Mouse (Mus musculus) forelimb bud, embryonic 11.5 days (tissue): ENCODE measurements around the gene Cisd1.
"Not testable (repeated sequence)": the region's sequence is repeated elsewhere in the genome, so short reads cannot be mapped to it uniquely, and the experiment has no call there.

Experiments used
- DNase-seq: peaks from one replicate; pipeline ENCODE4 v3.0.0-alpha.2; 2012; ENCODE audit warnings: low read depth, low spot score

Gene Cisd1

DNA sequence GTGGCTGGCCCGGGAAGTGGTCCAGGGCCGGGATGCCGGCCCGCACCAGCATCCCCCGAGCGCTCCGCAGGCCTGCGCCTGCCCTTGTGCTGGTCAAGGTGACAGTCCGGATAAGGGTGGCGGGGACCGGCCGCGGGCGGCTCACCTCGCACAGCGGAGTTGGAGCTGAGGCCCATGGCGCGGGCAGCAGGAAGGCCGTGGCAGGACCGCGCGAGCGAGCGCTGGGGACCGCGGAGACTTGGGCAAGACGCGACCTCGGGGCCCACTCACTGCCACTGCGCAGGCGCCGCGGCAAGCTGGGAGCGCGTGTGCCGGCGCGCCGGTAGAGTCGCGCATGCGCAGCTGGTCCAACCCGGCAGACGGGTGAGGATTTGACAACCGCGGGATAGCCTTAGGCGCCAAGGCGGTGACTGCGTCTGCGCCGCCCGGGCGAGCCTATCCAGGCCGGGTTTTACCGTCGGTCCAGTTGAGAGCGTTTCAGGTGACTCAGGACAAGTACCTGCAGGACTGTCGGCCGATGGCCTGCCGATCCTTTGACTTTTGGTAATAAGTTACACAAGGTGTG is at the start of gene Cisd1:
Gene Cisd1 (minus strand): TSS at position 376 of the 565 bp plus-strand sequence.
- DNase-seq, result peak; percentile 95

DNA sequence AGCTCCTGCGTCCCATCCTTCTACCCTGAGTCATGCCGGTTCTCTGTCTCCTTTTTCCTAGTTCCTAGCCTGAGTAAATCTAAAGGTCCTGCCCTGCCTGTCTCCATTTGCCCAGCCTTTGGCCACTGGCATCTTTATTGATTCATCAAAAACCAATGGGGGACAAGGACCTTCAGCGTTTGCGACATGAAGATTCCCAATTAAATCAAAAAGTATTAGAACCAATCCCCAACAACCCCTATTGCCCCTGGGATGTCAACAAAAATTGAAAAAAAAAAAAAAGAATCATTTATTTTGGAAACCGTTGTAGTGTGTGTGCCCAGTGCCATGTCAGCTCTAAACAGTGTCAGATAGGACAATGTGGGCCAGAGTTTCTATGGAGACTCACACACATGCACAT is 44.6 kb upstream of the Cisd1 start:
- DNase-seq, result no peak

DNA sequence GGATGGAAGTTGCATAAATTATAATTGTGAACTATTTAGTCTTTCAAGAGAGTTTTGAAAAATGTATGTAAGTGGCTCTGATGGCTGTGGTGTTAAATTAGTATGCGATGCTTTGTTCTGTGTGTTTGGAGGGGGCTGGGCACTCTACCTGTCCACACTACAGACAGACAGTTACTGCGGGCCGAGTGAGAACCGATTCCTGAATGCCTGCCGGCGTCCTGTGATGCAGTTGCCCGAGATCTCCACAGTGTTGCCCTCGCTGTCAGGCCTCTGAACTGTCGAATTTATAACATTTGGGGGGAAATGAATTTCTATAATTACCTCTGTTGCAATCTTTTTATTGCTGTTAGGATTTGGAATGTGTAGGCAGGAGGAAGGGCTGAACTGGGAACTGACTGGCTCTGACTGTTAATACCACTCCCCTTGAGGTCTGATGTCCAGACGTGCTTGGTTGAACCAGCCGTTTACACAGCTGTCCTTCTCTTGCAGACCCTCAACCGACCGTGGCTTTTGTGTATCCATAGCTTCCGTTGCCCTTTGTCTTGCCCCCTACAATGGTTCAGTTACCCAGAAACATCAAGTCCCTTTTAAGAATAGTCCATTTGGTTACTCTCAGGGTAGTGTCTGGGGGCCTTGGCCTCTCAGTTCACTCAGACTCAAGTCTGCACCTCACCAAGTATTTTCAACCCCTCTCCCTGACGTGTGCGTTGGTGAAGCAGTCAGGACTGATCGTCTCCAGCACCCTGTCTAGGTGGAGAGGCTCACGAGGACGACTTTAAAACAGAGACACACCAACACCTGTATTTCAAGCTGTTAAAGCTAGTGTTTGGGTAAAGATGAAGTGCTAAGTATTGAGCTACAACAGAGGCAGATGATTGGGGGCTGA is 39.6 kb upstream of the Cisd1 start:
- DNase-seq, result no peak

DNA sequence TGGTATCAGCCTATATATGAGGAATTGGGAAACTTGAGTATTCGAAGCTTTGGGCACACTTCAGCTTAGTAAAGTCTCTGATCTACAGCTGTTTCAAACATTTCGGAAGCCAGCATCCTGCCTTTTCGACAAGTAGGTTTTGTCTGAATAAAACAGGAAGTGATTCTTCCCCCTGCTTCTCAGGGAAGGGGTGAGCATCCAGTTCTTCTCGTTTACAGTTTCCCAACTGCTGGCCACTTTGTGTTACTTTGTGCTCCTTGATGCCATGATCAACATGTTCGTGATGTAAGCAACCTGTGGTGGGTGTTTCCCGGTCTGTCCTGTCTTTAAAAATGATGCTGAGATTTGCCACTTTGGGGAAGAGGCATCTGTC is 38.8 kb upstream of the Cisd1 start:
- DNase-seq, result not testable (repeated sequence)

DNA sequence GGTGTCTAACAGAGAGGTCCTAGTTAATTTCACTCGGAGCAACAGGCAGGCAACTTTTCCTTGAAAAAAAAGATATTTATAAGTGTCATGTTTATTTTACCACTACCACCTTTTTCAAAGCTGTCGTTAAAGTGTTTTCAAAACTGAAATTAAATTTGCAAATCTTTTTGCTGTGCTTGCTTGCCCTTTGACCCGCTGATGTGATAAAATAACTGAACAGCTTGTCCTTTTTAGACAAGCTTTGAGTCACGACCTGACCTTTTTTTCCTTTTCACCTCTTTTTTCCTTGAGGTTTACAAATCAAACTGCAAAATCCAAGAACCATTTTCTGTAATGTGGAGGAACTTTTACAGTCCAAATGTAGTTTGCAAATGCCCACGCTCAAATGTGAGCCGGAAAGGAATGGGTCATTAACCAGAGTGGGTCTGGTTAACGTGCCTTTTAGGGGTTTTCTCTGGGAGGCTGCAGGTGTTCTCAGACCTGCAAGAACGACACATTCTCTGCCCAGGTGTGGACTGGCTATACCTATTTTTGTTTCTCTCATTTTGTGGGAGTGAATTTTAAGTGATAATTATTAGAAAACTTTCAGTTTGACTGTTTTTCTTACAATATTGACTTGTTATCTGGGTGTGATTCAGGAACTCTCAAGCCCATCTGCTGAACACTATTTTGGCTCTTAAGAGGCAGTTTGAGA is 38.3 kb upstream of the Cisd1 start:
- DNase-seq, result no peak

DNA sequence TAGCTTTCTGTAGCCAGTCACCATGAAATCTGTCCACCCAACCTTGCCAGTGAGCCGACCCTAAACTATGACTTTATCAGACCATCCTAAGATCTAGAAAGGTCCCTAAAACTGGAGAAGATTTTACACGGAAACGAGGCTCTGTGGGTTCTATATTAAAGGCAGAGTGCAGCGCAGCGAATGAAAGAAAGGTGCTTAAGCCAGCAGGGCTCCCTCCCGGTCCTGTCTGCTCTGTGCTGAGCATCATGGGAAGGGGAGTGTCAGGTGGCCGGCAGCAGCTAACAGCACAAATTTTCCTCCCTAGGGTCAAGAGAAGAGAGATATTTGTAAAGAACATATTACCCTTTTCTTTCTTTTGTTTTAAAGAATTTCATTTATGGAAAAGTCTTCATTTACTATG is 37.4 kb upstream of the Cisd1 start:
- no peak for DNase-seq

DNA sequence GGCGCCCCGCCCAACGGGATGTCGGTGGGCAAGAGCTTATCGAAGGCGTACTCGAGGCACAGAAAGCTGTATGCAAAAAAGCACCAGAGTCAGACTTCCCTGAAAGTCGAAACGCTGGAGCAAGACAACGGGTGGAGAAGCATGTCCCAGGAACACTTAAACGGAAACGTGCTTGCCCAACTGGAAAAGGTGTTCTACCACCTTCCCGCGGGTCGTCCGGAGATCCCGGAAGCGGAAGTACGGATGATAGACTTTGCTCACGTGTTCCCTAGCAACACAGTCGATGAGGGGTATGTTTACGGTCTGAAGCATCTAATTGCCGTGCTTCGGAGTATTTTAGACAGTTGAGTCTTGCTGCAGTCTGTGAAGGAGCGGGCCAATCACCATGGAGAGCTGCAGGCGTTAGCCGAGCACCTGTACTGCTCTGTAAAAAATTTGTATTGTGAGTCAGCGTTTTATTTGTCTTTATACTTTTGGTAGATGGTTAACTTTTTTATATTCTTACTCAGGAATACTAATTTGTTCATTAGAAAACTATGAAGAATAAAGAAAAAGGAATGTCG is 36.8 kb upstream of the Cisd1 start:
- DNase-seq, result no peak

DNA sequence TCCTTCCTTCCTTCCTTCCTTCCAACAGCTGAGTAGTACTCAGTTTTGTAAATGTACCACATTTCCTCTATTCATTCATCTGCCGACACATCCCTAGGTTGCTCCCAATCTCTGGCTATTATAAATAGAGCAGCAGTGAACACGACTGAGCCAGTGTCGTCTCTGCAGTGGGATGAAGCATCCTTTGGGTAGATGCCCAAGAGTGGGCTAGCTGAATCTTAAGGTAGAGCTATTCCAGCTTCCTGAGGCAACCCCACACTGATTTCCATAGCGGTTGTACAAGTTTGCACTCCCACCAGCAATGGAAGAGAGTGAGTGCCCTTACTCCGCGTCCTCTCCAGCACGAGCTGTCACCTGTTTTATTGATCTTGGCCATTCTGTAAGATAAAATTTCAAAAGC is 35.7 kb upstream of the Cisd1 start:
- DNase-seq, result no peak

DNA sequence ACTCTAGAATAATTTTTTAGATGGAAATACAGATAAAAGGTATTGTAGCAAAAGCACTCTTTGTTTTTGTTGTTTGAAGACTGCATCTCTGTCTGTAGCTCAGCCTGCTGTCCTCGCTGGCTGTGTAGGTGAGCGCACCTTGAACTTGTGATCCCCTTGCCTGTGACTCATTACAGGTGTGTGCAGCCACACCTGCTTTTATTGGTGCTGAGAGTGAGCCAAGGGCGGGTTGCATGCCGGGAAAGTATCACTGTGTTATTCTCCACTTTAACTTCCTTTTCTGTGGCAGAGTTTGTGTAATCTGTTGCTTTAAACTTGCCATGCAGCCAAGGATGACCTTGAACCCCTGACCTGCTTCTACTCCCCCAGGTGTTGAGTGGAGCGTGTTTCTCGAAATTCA is 31.3 kb upstream of the Cisd1 start:
- no peak for DNase-seq

DNA sequence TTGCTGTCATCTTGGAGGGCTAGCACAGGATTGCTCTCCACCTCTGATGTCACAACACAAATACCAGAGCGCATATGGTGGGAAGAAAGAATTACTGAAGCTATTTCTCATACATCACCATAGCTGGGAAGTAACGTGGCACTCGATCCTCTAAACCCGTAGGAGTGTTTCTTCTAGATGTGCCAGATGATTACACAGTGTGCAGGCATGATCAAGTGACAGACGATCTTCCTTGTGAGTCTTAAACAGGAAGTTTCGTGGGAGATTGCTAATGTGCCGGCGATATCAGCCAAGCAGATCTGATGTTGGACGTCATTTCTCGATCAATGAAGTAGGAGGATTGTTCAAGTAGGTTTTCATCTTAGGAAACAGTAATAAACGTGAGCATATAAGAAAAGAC is 29.0 kb upstream of the Cisd1 start:
- DNase-seq, result no peak

DNA sequence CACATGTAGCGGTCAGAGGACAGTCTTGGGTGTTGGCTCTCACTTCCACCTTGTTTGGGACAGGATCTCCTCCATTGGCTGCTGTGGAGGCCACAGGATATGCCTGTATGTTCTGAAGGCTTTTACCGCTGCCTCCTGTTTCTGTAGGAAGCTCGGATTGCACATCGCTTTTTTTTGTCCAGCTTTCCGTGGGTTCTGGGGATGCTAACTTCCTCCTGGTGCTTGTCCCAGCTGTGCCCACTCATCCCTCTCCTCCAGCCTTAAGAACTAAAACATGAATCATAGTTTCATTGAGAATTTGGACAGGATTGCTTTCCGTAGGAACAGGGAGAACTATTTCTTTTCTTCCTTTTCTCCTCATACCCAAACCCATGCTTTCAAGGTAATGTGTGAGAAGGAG is 27.1 kb upstream of the Cisd1 start:
- no peak for DNase-seq

DNA sequence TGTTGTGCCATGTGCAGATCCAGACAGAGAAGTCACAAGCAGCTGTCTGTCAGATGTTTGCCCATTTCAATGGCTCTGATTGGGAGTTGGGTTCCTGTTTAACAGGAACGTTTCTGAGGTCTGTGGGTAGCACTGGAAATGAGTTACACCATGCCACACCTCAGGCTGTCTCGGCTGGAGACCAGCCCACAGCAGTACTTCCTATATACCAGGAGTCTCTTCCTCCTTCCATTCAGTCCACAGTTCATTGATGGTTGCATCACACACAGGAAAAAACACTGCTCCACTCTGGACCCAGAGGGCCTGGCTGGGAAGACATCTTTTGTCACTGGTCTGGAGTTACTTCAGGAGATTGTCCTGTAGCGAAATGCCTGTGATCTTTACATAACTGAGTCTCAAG is 24.7 kb upstream of the Cisd1 start:
- no peak for DNase-seq

DNA sequence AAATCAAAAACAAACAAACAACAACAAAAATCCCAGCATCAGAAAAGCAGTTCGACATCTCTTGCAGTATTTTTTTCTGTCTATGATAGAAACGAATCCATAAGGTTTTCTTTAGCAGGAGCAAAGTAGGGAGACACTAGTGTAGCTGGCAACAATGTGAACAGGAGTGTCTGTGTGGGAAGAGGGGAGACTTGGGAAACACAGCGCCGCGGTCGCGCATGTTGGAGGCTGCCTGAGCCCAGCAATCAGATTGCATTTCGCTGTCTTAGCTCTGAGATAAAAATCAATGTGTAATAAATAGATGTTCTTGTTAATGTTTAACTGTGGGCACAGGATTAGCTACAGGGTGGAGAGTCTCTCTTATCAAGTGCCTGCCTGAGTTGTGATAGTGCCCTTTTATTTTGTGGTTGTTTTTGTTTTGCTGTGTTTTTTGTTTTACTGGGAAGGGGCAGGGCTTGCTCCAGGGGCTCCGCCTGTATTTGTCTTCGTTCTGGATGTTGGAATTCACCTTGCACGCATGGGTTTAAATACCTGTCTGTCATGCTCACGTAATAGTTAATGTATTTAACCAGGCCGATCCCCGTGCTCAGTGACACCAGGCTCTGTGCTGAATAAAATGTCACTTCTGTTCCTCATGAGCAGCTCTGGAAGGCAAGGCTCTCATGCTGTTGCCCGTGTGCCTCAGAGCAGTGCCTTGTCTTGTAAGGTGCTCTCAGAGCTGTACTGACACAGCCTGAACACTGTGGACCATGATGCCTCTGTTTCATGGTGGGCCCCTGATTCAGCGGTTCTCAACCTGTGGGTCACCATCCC is 23.6 kb upstream of the Cisd1 start:
- DNase-seq, result no peak

DNA sequence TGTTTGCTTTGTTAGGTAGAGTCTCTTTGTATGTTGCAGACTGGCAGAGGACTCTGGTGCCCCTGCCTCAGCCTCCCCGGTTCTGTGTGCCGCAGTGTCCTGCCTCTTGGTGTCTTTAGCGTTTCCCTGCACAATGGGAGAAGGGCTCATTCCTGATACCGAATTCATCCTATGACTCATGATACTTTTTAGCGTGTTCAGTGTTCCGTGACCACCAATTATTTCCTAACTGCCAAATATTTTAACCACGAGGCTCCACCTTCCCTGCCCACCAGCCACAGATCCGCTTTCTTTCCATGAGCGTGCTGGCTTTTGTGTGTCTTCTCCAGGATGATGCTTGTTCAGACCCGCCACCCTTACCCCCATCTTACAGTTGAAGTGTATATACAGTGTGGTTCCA is 19.1 kb upstream of the Cisd1 start:
- no peak for DNase-seq

DNA sequence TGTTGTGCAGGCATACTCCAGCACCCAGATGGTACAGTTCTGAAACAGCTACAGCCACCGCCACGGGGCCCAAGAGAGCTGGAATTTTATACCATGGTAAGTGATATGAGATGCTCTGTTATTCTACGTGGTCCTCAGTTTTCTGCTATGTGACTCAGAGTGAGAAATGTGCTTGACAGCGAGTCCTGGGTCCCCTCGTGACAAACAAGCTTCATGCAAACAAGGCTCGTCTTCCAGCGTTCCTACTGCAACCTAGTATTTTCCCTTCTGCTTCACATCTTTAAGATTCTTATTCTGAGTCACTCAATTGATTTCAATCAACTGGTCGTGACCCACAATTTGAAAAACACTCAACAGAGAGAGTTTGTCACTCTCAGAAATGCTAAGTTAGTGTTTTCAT is 18.7 kb upstream of the Cisd1 start:
- DNase-seq, result no peak

DNA sequence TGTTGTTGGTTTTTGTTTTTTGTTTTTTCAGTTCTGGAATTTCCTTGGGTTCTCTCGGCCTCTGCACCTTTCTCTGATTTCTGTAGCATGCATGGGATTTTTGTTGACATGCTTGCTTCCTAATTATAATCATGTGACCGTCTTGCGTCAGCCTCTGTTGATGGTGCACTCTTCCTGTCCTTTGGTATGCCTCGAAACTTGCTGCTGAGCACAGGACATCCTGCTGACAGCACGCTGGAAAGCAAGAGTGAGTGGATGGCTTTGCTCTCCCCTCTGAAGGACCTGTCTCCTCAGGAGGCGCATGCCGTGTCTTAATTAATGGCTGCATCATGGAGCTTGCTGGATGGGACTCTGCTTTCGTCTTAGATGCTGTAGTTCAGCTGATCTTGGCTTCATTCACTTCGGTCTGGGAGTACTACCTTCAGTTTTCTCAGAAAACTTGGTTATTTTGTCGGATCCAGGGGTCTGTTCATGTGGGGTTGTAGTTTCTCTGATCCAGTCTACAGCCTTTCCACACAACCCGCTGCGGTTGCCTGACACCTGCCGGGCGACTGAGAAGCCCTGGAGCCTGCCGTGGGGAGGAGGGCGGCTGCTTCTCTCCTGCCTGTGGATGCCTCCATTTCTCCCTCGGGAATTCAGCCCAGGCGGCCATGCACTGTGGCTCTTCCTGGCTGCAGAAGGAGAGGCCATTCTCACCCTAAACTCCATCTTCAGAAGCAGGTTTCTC is 17.2 kb upstream of the Cisd1 start:
- no peak for DNase-seq

DNA sequence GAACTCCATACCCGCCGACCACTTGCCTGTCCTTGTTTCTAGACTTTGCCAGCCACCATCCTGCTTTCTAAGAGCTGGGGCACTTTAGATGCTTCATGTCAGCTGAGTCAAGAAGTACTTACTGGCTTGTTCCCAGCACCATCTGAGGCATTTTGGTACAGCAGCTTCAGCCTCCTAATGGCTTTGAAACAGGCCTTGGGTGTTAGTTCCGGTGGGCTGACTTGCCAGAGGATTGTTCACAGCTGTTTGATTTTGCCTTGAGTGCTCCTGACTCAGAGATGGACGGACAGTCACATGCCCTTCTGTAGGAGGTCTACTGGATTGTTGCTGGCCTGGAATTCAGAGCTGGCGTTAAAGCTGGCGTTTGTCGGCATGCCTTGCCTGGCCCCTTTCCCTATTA is 16.3 kb upstream of the Cisd1 start:
- no peak for DNase-seq

DNA sequence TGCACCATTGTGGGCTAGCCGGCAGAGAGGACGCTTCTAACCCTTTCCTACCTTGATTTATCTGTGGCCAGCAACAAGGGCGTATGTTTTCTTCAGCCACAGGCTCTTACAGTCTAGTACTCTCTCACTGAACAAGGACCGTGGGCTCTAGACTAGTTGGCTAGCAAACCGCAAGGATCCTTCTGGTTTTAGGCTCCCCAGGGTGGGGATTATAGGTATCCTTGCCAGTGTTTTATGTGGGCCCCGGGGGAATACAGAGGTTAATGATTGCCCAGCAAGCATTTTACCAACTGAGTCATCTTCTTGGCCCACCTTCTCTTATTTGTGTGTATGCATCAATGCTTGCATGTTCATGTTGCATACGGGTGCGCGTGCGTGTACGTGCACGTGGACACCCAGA is 10.2 kb upstream of the Cisd1 start:
- DNase-seq, result no peak

DNA sequence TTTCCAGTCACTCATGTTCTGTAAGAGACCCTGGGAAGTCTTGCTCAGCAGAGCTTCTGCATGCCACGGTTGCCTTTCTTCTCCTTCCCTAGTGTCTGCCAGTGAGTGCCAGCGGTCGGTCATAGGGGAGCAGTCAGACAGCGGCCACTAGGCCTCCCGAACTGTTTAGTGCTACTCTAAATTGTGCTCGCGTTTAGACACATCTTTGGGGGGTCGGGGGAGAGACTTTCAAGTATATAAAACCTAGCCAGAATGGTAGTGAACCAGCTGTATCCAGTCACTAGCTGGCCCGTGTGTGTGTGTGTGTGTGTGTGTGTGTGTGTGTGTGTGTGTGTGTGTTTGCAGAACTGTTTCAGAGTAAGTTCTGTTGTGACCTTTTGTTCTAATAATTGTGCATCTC is 9.1 kb upstream of the Cisd1 start:
- no peak for DNase-seq

DNA sequence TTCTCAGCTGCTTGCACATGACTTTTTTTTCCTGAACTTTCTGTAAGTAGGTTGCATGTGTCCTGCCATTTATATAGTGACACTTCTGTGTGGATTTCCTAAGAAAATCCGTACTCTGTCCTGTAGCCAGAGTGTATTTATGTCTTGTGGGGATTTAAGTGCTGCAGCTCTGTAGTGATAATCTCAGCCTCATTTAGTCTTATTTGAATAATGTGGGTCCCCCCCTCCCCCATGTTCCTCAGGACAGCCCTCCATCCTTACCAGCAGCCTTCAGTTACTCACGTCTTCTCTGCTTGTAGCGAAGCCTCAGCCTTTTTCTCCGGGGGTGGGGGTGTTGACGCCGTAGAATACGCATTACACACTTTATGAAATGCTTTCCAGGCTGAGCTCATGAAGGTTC is 6.5 kb upstream of the Cisd1 start:
- no peak for DNase-seq

DNA sequence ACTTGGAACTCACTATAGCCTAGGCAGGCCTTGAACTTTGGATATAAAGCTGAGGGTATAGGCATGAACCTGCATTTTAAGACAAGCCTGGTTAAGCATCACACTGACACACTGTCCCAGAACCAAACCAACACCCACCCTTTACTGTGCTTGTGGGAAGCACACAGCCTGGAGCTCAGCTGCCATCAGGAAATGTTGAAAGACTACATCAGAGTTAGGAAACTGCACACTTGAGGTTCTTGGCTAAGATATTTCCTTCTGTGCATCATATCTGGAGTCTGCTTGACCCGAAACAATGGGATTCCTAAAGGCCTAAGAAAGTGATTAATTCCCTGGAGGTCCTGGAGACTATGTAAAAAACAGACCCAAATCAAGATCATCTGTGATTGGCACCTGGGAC is 4.5 kb upstream of the Cisd1 start:
- DNase-seq, result no peak
